In the genomic region with DNA sequence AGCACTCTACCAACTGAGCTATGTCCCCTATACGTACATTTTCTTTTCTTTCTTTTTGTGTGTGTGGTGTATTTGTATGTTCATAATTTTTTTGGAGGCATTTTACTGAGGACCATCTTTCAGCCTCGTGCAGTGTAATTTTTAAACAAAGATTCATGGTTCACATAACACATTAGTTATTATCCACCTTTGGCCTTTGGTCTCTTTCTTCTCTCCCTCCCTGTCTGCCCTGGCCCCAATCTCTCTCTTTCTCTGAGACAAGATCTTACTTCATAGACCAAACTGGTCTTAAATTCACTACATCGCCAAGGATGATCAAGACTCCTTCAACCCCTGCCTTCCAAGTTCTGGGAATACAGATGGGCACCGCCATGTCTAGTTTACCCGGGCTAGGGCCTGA, we compare ENCODE assay signal across 17 mouse cellular contexts. TPM values are rescaled to one million over a fixed set of nuclear protein-coding genes. Genes with fewer than 3 reads are reported as not detected.
"Had no signal": no experiment of that assay in that cellular context is flagged by ENCODE, and none has a peak within 500 bp of the region (broad histone marks: within the 10 kb centered on the region; RNA-seq: fewer than 3 reads in every experiment).

No protein-coding gene starts in this region.

- H3K4me2 ChIP-seq: neural tube, embryonic 13.5 days; neural tube, embryonic 15.5 days; stomach, embryonic 15.5 days had no signal

- DNase-seq: retina, postnatal 1 day; right cerebral cortex, adult 18-20 months; right cerebral cortex, postnatal 14 days; right cerebral cortex, postnatal 25 days; right cerebral cortex, postnatal 4 days; spleen, adult 18-20 months; thymus, adult 18-20 months; thymus, adult 2 months; thymus, postnatal 14 days; thymus, postnatal 25 days; thymus, postnatal 36 days; thymus, postnatal 4 days had no signal

- H3K27ac ChIP-seq: neural tube, embryonic 13.5 days; neural tube, embryonic 15.5 days; stomach, embryonic 15.5 days; stomach, postnatal 0 days had no signal

- H3K4me3 ChIP-seq: neural tube, embryonic 13.5 days; neural tube, embryonic 15.5 days; stomach, embryonic 15.5 days had no signal

- H3K4me1 ChIP-seq: neural tube, embryonic 13.5 days; neural tube, embryonic 15.5 days had no signal

- H3K27me3 ChIP-seq: neural tube, embryonic 13.5 days; neural tube, embryonic 15.5 days; stomach, embryonic 15.5 days had no signal

- H3K9me3 ChIP-seq: neural tube, embryonic 13.5 days; neural tube, embryonic 15.5 days; stomach, embryonic 15.5 days had no signal

- H3K9ac ChIP-seq: neural tube, embryonic 13.5 days; neural tube, embryonic 15.5 days; stomach, embryonic 15.5 days had no signal

- H3K36me3 ChIP-seq: neural tube, embryonic 13.5 days; neural tube, embryonic 15.5 days; stomach, embryonic 15.5 days had no signal

RNA-seq across cellular contexts. Expression of a gene that starts 44.7 kb away (rescaled TPM):
- polyA plus RNA-seq: stomach, embryonic 14.5 days had no signal
